Mouse (Mus musculus) layer of hippocampus, postnatal 10 days (tissue): Measurements from ENCODE around the gene Mbd3. TPM values are rescaled to one million over a fixed set of nuclear protein-coding genes. Genes with fewer than 3 reads are reported as not detected.

Experiments
- DNase-seq, 2 experiments: peaks; one replicate each; pipeline ENCODE4 v3.0.0; 2021; ENCODE audit warnings: low spot score in 2 of 2
- total RNA-seq, 2 experiments: library from RNA; stranded (reverse); gene quantifications; 2 replicates each; pipeline ENCODE4 v1.2.3; 2021

Mbd3 gene
- total RNA-seq, 2 experiments from 2014 or later, result 119 to 129 TPM

GRCm38 (mm10) chr10:80397524-80398173, 1.7 kb downstream of the Mbd3 start:
- DNase-seq, result no peak

- no peak for DNase-seq
Measured at GRCm38 (mm10) chr10:80396822-80397523, 2.4 kb downstream of the Mbd3 start.

- no peak for DNase-seq
Measured at GRCm38 (mm10) chr10:80395025-80395627, 4.2 kb downstream of the Mbd3 start.

- DNase-seq, result no peak
Measured at GRCm38 (mm10) chr10:80392687-80393086, 6.7 kb downstream of the Mbd3 start.

GRCm38 (mm10) chr10:80390697-80391096, 8.7 kb downstream of the Mbd3 start:
- DNase-seq, result no peak

GRCm38 (mm10) chr10:80389185-80389708, 10.1 kb downstream of the Mbd3 start:
- no peak for DNase-seq

GRCm38 (mm10) chr10:80388731-80389130, 10.6 kb downstream of the Mbd3 start:
- DNase-seq, result no peak

GRCm38 (mm10) chr10:80387522-80387959, 11.8 kb downstream of the Mbd3 start, which contains the start of gene Mex3d:
Gene Mex3d, minus strand, starts transcription at chr10:80387659.
- peak; percentile 85 to 94 for DNase-seq

- DNase-seq, result peak; percentile 40 to 57
Measured at GRCm38 (mm10) chr10:80386735-80387471, 12.4 kb downstream of the Mbd3 start.

GRCm38 (mm10) chr10:80385811-80386734, 13.3 kb downstream of the Mbd3 start:
- peak; percentile 60 to 67 for DNase-seq

GRCm38 (mm10) chr10:80385310-80385709, 14.0 kb downstream of the Mbd3 start:
- peak in 1 of 2 experiments; percentile 43 for DNase-seq

- no peak for DNase-seq
Measured at GRCm38 (mm10) chr10:80384709-80385108, 14.6 kb downstream of the Mbd3 start.

GRCm38 (mm10) chr10:80384115-80384639, 15.2 kb downstream of the Mbd3 start:
- no peak for DNase-seq

GRCm38 (mm10) chr10:80383431-80383830, 15.9 kb downstream of the Mbd3 start:
- DNase-seq, result no peak

- no peak for DNase-seq
Measured at GRCm38 (mm10) chr10:80382641-80383365, 16.5 kb downstream of the Mbd3 start.

- peak in 1 of 2 experiments; percentile 49 for DNase-seq
Measured at GRCm38 (mm10) chr10:80377716-80378115, 21.6 kb downstream of the Mbd3 start.

- peak; percentile 98 for DNase-seq
Measured at GRCm38 (mm10) chr10:80376160-80376559, 23.2 kb downstream of the Mbd3 start.

- DNase-seq, result peak; percentile 82 to 84
Measured at GRCm38 (mm10) chr10:80374063-80374462, 25.3 kb downstream of the Mbd3 start.

GRCm38 (mm10) chr10:80372706-80373105, 26.6 kb downstream of the Mbd3 start:
- no peak for DNase-seq
